Mouse (Mus musculus): ENCODE data around the gene Sdk2.

DNA sequence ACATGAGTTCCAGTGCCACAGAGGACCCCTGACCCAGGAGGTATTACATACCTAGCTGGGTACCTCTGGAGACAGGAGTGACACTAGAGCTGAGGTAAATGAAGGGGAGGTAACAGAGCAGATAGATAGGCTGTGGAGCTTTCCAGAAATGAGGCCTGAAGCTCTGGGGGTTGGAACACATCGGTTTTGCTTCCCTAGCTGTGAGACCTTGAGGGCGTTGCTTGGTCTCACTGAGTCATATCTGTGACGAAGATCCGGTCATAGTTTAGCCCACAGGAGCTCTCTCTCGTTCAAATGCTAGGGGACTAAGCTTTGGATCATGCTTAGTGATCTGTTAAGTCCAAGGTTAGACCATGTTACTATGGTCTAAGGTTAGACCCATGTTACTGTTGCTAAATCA, 308.0 kb downstream of the Sdk2 start:
- TF ChIP-seq POLR2A (IDR thresholded peaks at IDR 0.05; ENCODE audit: extremely low read depth, insufficient read depth, low read length): no peak
- TF ChIP-seq CTCF (IDR thresholded peaks at IDR 0.05; ENCODE audit: extremely low read depth, insufficient read depth, low read length): no peak

All from cortical plate, adult 2 months (tissue).